Mouse (Mus musculus): ENCODE results near the gene Shld2.

- TF ChIP-seq CTCF (IDR thresholded peaks at IDR 0.05; ENCODE audit: low read depth) (no peak), EP300 (IDR thresholded peaks at IDR 0.05; ENCODE audit: low read depth) (no peak)
Measured at GRCm38 (mm10) chr14:34227981-34228380, 82.3 kb downstream of the Shld2 start.
